Mouse (Mus musculus) thymus, postnatal 0 days (tissue): ENCODE results near the gene Vmn1r30. TPM values are rescaled to one million over a fixed set of nuclear protein-coding genes. Genes with fewer than 3 reads are reported as not detected.

Experiments
- DNase-seq: peaks from one replicate; pipeline ENCODE4 v3.0.0-alpha.2; 2015; ENCODE audit warnings: low spot score
- polyA plus RNA-seq: library from polyadenylated mRNA; unstranded; fragments of >200 nt; fragmentation: Nextera tagmentation; extraction: Ambion mirVana; gene quantifications from 2 replicates; pipeline ENCODE4 v1.2.1, GENCODE M21; 2015

The Vmn1r30 gene
- not detected in 2 replicates for polyA plus RNA-seq

DNA sequence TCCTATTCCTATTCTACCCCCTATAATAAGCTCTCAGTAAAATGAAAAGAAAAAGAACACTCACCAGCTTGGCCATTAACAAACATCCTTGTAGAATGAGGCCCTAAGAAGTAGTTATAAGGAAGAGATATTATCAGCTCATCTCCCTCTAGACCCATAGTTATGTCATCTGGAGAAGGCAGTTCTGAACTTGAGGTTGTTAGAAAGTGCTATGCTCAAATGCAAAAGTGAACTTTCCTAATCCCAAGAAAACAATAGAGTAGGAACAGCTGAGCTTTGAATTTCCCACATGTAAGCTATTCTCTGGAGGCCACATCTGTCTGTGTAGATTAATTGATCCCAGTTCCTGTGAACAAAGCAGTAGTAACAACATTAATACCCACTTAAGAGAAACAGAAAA, at the start of gene Vmn1r30:
Vmn1r30 (minus strand) TSS at position 101 of the 400 bp plus-strand sequence.
- DNase-seq: no peak

DNA sequence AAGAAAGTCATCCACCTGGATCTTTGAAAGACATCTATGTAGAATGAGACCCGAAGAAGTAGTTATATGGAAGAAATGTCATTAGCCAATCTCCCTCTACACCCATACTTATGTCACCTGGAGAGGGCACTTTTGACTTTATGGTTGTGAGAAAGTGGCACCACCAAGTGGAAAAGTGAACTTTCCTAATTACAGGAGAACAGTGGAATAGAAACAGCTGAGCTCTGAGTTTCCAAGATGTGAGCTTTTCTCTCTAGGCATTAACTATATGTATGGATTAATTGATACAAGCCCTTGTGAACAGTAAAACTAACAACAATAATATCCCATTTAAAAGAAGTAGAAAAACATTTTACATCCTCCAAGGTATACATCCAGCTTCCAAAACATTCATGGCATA, 32.0 kb upstream of the Vmn1r30 start, which contains the start of gene Vmn1r31:
Vmn1r31 (minus strand) TSS at position 101 of the 400 bp plus-strand sequence.
- DNase-seq: no peak

Other genes with a start within 250 kb of the Vmn1r30 start
- gene Vmn1r27, start 224.6 kb downstream of the Vmn1r30 start, polyA plus RNA-seq: not detected in 2 replicates
- not detected in 2 replicates for gene Vmn1r28, start 181.3 kb downstream of the Vmn1r30 start, polyA plus RNA-seq
- not detected in 2 replicates for gene Vmn1r29, start 141.8 kb downstream of the Vmn1r30 start, polyA plus RNA-seq
- not detected in 2 replicates for gene Vmn1r31, start 31.9 kb upstream of the Vmn1r30 start, polyA plus RNA-seq
- gene Abcg2, start 141.1 kb upstream of the Vmn1r30 start, polyA plus RNA-seq: 14.1 and 18.3 TPM in 2 replicates